Mouse (Mus musculus) left cerebral cortex, postnatal 36 days (tissue): ENCODE measurements around the gene Foxc1. TPM values are rescaled to one million over a fixed set of nuclear protein-coding genes. Genes with fewer than 3 reads are reported as not detected.

Experiments
- DNase-seq, 2 experiments: peaks; one replicate each; pipeline ENCODE4 v3.0.0; 2021 to 2022; ENCODE audit warnings: low spot score in 2 of 2, mixed read lengths in 1 of 2
- intact Hi-C: fragments of 180-260 bp; cut with DNase I; formaldehyde crosslinking; loops from one replicate; pipeline ENCODE4 v1.15.1; 2025
- total RNA-seq, 2 experiments: library from RNA; stranded (reverse); gene quantifications; 2 replicates each; pipeline ENCODE4 v1.2.3; 2021

Gene Foxc1
- total RNA-seq, 2 experiments from 2014 or later: 4.3 to 6.6 TPM

- intact Hi-C loops: loop anchor here (5.0 to 10.0 kb wide), 3 partner anchors 151 to 689 kb away; partner anchors contain the start of gene Foxf2
- no peak for DNase-seq
Observed at GRCm38 (mm10) chr13:31803166-31804093, 3.0 kb upstream of the Foxc1 start.

- DNase-seq: no peak
- intact Hi-C loops: loop anchor here (5.0 to 10.0 kb wide), 3 partner anchors 150 to 688 kb away; partner anchors contain the start of gene Foxf2
Observed at GRCm38 (mm10) chr13:31804571-31804970, 1.9 kb upstream of the Foxc1 start.

GRCm38 (mm10) chr13:31805831-31806427, 504 bp upstream of the Foxc1 start:
- peak in 1 of 2 experiments; percentile 18 for DNase-seq
- intact Hi-C loops: loop anchor here (5.0 to 10.0 kb wide), 2 partner anchors 149 to 249 kb away; partner anchors contain the start of genes A530084C06Rik and Foxq1

GRCm38 (mm10) chr13:31806890-31807735, 680 bp downstream of the Foxc1 start:
- DNase-seq: peak; percentile 22 to 37

GRCm38 (mm10) chr13:31807736-31808115, 1.3 kb downstream of the Foxc1 start:
- DNase-seq: no peak
- intact Hi-C loops: loop anchor here (5.0 to 10.0 kb wide), 2 partner anchors 147 to 250 kb away; partner anchors contain the start of genes A530084C06Rik and Foxq1

More at GRCm38 (mm10) chr13:31806890-31807735, 680 bp downstream of the Foxc1 start:
- intact Hi-C loops: loop anchor here (5.0 to 10.0 kb wide), 2 partner anchors 148 to 250 kb away; partner anchors contain the start of genes A530084C06Rik and Foxq1

GRCm38 (mm10) chr13:31808116-31808803, 1.8 kb downstream of the Foxc1 start:
- intact Hi-C loops: loop anchor here (5.0 to 10.0 kb wide), 2 partner anchors 147 to 251 kb away; partner anchors contain the start of genes A530084C06Rik and Foxq1
- peak; percentile 21 to 24 for DNase-seq

- DNase-seq: no peak
- intact Hi-C loops: loop anchor here (5.0 to 10.0 kb wide), 2 partner anchors 146 to 252 kb away; partner anchors contain the start of genes A530084C06Rik and Foxq1
Observed at GRCm38 (mm10) chr13:31808804-31809420, 2.5 kb downstream of the Foxc1 start.

- intact Hi-C loops: loop anchor here (5.0 to 10.0 kb wide), 2 partner anchors 145 to 252 kb away; partner anchors contain the start of genes A530084C06Rik and Foxq1
- DNase-seq: no peak
Observed at GRCm38 (mm10) chr13:31809701-31810100, 3.3 kb downstream of the Foxc1 start.

GRCm38 (mm10) chr13:31810375-31810692, 3.9 kb downstream of the Foxc1 start:
- intact Hi-C loops: no loop called here
- no peak for DNase-seq

- intact Hi-C loops: no loop called here
- no peak for DNase-seq
Observed at GRCm38 (mm10) chr13:31810693-31811541, 4.5 kb downstream of the Foxc1 start.

GRCm38 (mm10) chr13:31811542-31812021, 5.1 kb downstream of the Foxc1 start:
- DNase-seq: no peak
- intact Hi-C loops: no loop called here

- DNase-seq: no peak
- intact Hi-C loops: no loop called here
Observed at GRCm38 (mm10) chr13:31812701-31813100, 6.3 kb downstream of the Foxc1 start.

GRCm38 (mm10) chr13:31815383-31816003, 9.1 kb downstream of the Foxc1 start:
- no peak for DNase-seq
- intact Hi-C loops: no loop called here

- DNase-seq: no peak
- intact Hi-C loops: no loop called here
Observed at GRCm38 (mm10) chr13:31818337-31818736, 11.9 kb downstream of the Foxc1 start.

GRCm38 (mm10) chr13:31819664-31820405, 13.4 kb downstream of the Foxc1 start:
- intact Hi-C loops: no loop called here
- no peak for DNase-seq

- no peak for DNase-seq
- intact Hi-C loops: no loop called here
Observed at GRCm38 (mm10) chr13:31820587-31821017, 14.2 kb downstream of the Foxc1 start.
